Mouse (Mus musculus) cerebellum, postnatal 36 days (tissue): ENCODE measurements at regions not wholly inside any gene's neighbourhood (a gene's known extent, or its start where the extent isn't known, plus 50 kb on each side); places are given as distances from the start of the nearest gene placed in this dataset.
A peak's percentile ranks its signal among the peaks of the same experiment; 100 is the strongest.
"Not testable (repeated sequence)": the region's sequence is repeated elsewhere in the genome, so short reads cannot be mapped to it uniquely, and the experiment has no call there.

Experiments
- DNase-seq, 2 experiments: peaks; one replicate each; pipeline ENCODE4 v3.0.0; 2021 to 2022; ENCODE audit warnings: mixed read lengths in 2 of 2

GRCm38 (mm10) chr9:51664876-51665275 lies 100.3 kb upstream of the Arhgap20 start:
- no peak for DNase-seq

GRCm38 (mm10) chr9:51668976-51669375 lies 96.2 kb upstream of the Arhgap20 start:
- DNase-seq = not testable (repeated sequence)

GRCm38 (mm10) chr9:51670531-51670930 lies 94.6 kb upstream of the Arhgap20 start:
- DNase-seq = no peak

- DNase-seq = no peak
These were observed 78.6 kb upstream of the Arhgap20 start for GRCm38 (mm10) chr9:51686536-51686935.

GRCm38 (mm10) chr9:51714326-51714725 lies 50.8 kb upstream of the Arhgap20 start:
- DNase-seq = peak in 1 of 2 experiments; percentile 4
